Mouse (Mus musculus): ENCODE data around the gene Snx18. TPM values are rescaled to one million over a fixed set of nuclear protein-coding genes. Genes with fewer than 3 reads are reported as not detected.

The Snx18 gene
- polyA plus RNA-seq, 1 experiment from 2014 or later: 44.6 TPM

DNA sequence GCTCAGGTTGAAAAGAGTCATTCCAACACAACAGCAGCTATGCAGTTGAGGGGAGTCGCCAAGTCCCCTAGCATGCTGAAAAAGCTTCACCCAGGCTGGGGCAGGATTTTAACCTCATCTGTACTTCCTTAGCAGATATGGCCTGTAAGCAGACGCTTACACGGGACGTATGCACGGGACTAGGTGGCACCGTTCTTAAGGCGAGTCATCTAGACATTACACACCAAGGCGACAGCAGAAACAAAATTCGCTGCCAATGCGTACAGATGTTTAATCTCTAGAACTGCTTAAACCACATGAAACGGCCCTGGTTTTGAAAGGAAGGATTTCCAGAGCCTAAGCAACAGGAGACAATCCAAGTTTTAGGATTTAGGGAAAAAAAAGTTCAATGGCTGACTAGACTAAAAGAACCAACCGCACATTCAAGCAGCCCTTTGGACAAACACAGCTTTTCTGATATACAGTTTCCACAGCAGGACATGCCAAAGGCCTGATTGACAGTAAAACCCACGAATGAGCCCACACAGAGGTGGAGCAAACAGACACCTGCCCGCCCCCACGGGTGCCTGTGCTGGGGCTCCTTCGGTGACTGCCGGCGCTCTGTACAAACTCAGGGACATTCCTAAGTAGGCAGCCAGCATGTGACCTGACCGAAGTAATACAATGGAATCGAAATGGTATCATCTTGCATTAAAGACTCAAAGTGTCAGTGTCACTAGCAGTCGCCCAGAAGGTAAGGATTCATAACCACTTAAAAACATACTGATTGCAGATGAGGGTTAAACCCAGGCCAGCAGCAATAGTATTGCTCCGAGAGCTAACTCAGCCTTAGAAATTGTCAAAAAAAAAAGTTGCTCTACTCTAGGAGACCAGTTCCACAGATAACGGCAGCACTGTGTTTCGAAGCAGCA is 3.5 kb downstream of the Snx18 start:
- peak overlapping the region; percentile 38; the same call in 1 of the 2 replicates for H3K27ac ChIP-seq
- peak overlapping the region; percentile 94 for H3K4me3 ChIP-seq
- peak overlapping the region; percentile 94 for H3K9ac ChIP-seq
- H3K9me3 ChIP-seq: no peaks in the 10 kb centered on the region
- H3K4me2 ChIP-seq (replicated peaks): peak overlapping the region; percentile 95
- peaks cover 50% of the 10 kb centered on the region for H3K4me1 ChIP-seq
- no peaks in the 10 kb centered on the region for H3K27me3 ChIP-seq
- ATAC-seq (ENCODE audit: insufficient number of reproducible peaks, insufficient read depth, low FRiP score, low TSS enrichment): no peak
- 14% methylated on average over 24 of the region's 24 CpGs for WGBS
- 0 out of 2 replicates have a peak, but pooled peaks cover 6% of the 10 kb centered on the region for H3K36me3 ChIP-seq

DNA sequence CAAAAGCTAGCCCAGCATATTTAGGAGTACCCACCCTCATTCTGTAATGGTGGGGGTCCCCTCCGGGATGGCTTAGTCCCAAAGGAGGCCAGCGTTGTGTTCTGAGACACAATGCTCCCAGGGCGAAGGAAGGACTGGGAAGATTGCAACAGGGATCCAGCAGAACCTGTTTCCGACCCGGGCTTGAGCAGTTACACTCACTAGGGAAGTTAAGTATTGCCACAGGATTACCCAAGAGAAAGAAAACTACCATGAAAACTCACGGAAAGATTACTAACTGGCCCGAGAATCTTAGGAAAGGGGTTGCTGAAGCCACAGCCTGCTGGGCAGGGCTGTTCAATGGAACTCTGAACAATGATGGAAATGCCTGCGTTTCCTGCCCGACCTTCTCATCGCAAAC is 4.5 kb downstream of the Snx18 start:
- H3K27ac ChIP-seq: 0 out of 2 replicates have a peak overlapping the region, but pooled peaks have one; percentile 61
- no peak for ATAC-seq (ENCODE audit: insufficient number of reproducible peaks, insufficient read depth, low FRiP score, low TSS enrichment)
- H3K9me3 ChIP-seq: no peaks in the 10 kb centered on the region
- peaks cover 50% of the 10 kb centered on the region for H3K4me1 ChIP-seq
- 40% methylated on average over 10 of the region's 10 CpGs for WGBS
- 0 out of 2 replicates have a peak, but pooled peaks cover 6% of the 10 kb centered on the region for H3K36me3 ChIP-seq
- H3K27me3 ChIP-seq: no peaks in the 10 kb centered on the region
- peak overlapping the region; percentile 95 for H3K4me2 ChIP-seq (replicated peaks)
- H3K4me3 ChIP-seq: peak overlapping the region; percentile 94
- no peak overlapping the region for H3K9ac ChIP-seq

DNA sequence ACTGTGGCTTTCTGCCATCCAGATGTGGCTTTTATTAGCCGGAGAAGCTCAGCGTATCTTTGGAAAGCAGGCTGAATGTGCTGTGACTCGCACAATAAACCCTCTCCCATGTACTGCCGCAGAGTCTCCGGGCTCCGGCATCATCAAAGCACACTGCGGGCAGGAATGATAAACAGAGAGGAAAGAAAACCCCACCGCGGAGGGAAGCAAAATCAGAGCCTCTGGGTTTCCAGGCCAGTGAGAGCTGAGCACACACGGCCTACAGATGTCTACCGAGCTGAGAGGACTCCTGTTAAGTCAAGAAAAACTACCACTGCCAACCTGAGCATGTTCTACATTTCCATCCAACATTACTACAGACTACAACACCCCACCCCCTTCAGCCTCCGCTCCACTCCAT is 5.0 kb downstream of the Snx18 start:
- WGBS: 13% methylated on average over 12 of the region's 12 CpGs
- Histone ChIP-seq H3K27me3 (no peaks in the 10 kb centered on the region), H3K4me1 (peaks cover 50% of the 10 kb centered on the region), H3K9ac (0 out of 2 replicates have a peak overlapping the region, but pooled peaks have one; percentile 16), H3K4me3 (peak overlapping the region; percentile 94), H3K36me3 (0 out of 2 replicates have a peak, but pooled peaks cover 6% of the 10 kb centered on the region), H3K4me2 (replicated peaks) (peak overlapping the region; percentile 95), H3K9me3 (no peaks in the 10 kb centered on the region), H3K27ac (peak overlapping the region; percentile 61)
- no peak for ATAC-seq (ENCODE audit: insufficient number of reproducible peaks, insufficient read depth, low FRiP score, low TSS enrichment)

DNA sequence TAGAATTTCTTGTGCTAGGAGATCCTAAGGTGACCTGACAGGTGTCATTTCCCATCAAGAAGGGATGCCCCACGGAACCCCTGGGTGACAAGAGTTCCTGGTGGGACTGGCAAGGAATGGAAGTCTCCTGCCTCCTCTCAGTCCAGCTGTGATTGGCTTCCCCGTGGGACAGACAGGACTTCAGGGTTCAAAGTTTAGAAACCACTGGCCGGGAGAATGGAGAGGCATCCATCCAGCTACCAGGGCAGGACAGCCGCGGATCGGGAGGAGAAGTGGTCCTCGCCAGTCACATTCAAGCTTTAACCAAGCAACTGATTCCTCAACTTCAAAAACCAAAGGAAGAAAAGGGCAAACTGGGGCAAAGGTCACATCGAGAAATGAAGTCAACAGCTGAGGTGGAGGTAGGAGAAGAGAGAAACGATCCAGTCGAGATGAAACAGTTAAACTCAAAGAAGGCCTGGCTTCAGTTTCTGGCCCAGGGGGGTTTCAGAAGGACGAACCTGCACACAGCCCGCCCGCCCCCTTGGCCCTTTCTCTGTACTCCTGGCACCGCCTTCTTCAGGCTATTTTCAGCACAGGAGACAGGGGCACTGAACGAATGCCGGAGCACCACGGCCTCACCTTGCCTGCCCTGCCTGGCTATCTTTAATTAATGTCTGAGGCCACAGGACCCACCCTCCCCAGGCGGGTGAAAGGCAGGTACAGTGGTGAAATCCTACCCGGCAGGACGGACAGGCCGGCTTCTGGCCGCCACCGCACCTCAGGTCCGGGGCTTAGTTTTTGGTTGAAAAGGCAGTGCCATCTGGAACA is 6.0 kb downstream of the Snx18 start:
- WGBS: 40% methylated on average over 24 of the region's 24 CpGs
- Histone ChIP-seq H3K9me3 (no peaks in the 10 kb centered on the region), H3K27ac (no peak overlapping the region), H3K4me3 (peak overlapping the region; percentile 94), H3K4me2 (replicated peaks) (peak overlapping the region; percentile 95), H3K4me1 (peaks cover 56% of the 10 kb centered on the region), H3K9ac (no peak overlapping the region; the same call in 1 of the 2 replicates), H3K36me3 (0 out of 2 replicates have a peak, but pooled peaks cover 6% of the 10 kb centered on the region), H3K27me3 (no peaks in the 10 kb centered on the region)
- ATAC-seq (ENCODE audit: insufficient number of reproducible peaks, insufficient read depth, low FRiP score, low TSS enrichment): no peak

DNA sequence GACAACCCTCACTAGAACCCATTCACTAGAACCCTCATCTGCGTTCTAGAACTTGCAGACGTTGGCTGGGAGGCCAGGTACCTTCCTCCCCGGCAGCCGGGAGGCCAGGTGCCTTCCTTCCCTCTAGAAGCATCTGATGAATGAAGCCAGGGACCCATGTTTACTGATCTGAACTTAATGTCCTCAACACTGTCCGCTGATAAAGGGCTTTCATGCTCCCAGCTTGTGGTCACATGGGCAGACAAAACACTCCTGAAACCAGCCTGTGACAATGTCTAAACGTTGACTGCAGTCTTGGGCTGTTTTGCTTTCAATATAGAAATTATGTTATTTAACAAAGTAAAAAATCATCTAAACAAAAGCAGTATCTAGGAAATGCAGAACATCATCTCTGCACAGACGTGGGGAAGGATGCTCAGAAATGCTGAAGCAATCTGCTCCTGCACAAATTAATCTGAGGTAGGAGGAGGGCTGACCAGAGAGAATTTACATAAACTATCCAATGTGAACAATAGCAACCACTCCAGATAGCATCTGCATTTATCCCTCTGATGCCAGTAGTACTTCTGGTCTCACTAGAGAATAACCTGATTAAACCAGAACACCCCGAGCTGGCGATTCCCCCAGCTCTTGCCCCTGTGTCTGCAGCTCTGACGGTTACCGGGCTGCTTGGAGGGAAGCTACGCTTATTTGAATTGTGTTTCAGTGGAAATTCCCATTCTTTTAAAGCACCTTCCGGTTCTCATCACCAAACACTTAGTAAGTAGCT is 7.4 kb downstream of the Snx18 start:
- ATAC-seq (ENCODE audit: insufficient number of reproducible peaks, insufficient read depth, low FRiP score, low TSS enrichment): no peak
- H3K4me3 ChIP-seq: no peak overlapping the region
- no peak overlapping the region for H3K27ac ChIP-seq
- no peaks in the 10 kb centered on the region for H3K9me3 ChIP-seq
- 76% methylated on average over 13 of the region's 13 CpGs for WGBS
- no peak overlapping the region for H3K9ac ChIP-seq
- H3K27me3 ChIP-seq: no peaks in the 10 kb centered on the region
- H3K4me2 ChIP-seq (replicated peaks): no peak overlapping the region
- H3K4me1 ChIP-seq: peaks cover 41% of the 10 kb centered on the region
- 0 out of 2 replicates have a peak, but pooled peaks cover 6% of the 10 kb centered on the region for H3K36me3 ChIP-seq

DNA sequence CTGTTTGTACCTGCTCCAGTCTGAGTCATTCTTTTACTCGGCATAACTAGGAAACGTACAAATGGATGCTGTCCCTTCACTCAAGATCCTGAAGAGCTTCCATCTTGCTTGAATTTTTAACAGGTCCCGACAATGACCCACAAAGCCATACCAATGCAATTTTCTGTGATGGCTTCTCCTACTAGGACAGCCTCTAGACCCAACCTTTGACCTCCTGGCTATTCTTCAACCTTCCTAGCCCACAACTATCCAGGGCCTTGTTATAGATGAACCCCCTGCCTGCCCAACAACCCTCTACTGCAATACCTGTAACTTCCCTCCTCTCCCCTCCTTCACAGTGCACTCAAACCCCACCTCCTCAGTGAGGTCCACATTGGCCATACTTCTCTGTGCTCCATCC is 8.9 kb downstream of the Snx18 start:
- no peak for ATAC-seq (ENCODE audit: insufficient number of reproducible peaks, insufficient read depth, low FRiP score, low TSS enrichment)
- H3K27ac ChIP-seq: no peak overlapping the region
- H3K4me1 ChIP-seq: peaks cover 45% of the 10 kb centered on the region
- no peak overlapping the region for H3K4me2 ChIP-seq (replicated peaks)
- no peak overlapping the region for H3K4me3 ChIP-seq
- no peak overlapping the region for H3K9ac ChIP-seq
- no peaks in the 10 kb centered on the region for H3K27me3 ChIP-seq
- H3K36me3 ChIP-seq: 0 out of 2 replicates have a peak, but pooled peaks cover 6% of the 10 kb centered on the region
- H3K9me3 ChIP-seq: no peaks in the 10 kb centered on the region
- WGBS: 91% methylated on average over 3 of the region's 3 CpGs

DNA sequence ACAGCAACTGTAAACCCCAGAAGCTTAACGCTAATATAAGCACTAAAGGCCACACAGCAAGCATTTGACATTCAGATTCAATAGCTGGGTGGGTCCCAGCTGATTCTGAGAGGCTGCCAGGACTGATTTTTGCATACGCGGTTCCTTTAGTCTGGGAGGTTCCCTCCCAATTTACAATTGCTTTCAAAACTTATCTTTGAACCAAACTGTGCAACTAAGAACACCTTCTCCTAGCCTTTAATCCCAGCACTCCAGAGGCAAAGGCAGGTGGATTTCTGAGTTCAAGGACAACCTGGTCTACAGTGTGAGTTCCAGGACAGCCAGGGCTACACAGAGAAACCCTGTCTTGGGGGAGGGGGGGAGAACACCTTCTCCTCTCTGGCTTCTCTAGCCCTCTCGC is 10.5 kb downstream of the Snx18 start:
- H3K36me3 ChIP-seq: 0 out of 2 replicates have a peak, but pooled peaks cover 6% of the 10 kb centered on the region
- 81% methylated on average over 4 of the region's 4 CpGs for WGBS
- no peak overlapping the region for H3K4me3 ChIP-seq
- no peaks in the 10 kb centered on the region for H3K9me3 ChIP-seq
- no peak overlapping the region for H3K27ac ChIP-seq
- no peak overlapping the region for H3K9ac ChIP-seq
- no peak for ATAC-seq (ENCODE audit: insufficient number of reproducible peaks, insufficient read depth, low FRiP score, low TSS enrichment)
- H3K4me1 ChIP-seq: peaks cover 41% of the 10 kb centered on the region
- H3K4me2 ChIP-seq (replicated peaks): no peak overlapping the region
- no peaks in the 10 kb centered on the region for H3K27me3 ChIP-seq

DNA sequence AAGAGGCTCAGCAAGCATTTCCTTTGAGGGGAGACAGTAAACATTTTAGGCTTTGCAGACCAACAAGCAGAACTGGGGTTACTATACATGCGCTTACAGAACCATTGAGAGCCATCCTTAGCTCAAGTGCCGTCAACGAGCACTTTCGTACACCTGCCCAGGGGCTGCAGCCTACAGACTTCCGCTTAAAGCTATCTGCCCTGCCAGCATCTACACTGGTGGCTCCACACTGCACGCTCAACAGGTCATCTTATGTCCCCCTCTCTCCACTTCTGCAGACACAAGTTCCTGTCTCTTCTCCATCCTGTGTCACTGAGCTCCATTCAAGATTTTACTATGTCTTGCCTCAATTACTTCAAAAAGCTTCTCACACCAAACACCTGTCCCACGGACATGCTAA is 11.0 kb downstream of the Snx18 start:
- H3K9me3 ChIP-seq: no peaks in the 10 kb centered on the region
- H3K36me3 ChIP-seq: 0 out of 2 replicates have a peak, but pooled peaks cover 4% of the 10 kb centered on the region
- no peak overlapping the region for H3K4me2 ChIP-seq (replicated peaks)
- ATAC-seq (ENCODE audit: insufficient number of reproducible peaks, insufficient read depth, low FRiP score, low TSS enrichment): no peak
- peaks cover 37% of the 10 kb centered on the region for H3K4me1 ChIP-seq
- no peaks in the 10 kb centered on the region for H3K27me3 ChIP-seq
- no peak overlapping the region for H3K4me3 ChIP-seq
- H3K9ac ChIP-seq: no peak overlapping the region
- 95% methylated on average over 7 of the region's 7 CpGs for WGBS
- H3K27ac ChIP-seq: no peak overlapping the region

DNA sequence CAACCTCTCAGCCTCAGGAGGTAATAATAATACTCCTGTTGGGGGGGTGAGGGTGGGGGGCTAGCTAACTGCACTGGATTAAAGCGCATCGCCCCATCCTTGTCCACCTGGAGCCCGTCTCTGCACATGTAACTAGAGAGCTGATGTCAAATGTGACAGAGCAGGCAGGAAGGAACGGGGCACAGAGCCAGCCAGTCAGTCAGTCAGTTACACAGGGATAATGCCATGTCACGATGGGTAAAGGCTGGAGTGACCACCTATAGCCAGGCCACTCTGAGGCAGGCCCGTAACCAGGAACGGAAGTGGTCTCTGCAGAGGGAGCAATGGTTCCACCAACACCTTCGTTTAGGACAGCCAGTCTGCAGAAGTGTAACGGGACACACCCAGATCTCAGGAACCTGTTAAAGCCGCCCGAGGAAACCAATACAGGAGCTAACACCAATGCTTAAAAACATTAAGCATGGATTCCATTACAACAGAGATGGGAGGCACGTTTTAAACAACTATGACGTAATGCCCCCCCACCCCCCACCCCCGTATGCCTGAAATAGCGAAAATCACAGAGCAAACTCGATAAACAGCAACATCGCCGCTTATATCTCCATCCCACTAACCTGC is 11.5 kb downstream of the Snx18 start:
- 89% methylated on average over 18 of the region's 18 CpGs for WGBS

DNA sequence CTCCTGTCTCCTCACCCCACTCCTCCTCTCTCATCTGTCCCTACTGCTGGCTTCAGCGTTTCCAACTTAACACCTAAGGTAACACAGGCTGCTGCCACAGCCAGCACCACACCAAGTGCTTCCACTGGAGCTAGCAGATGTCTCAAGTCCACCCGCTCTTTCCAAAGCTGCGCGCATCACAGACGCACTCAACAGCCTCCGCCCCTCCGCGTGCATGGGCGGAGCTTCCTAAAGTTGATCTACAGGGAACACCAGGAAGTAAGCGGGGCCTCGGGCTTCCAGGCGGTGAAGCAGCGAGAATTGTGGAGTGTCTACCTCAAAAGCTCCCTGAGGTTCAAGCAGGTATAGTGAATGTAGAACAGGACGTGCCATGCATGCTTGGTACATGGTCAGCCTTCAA is 12.2 kb downstream of the Snx18 start:
- 89% methylated on average over 14 of the region's 14 CpGs for WGBS
- H3K4me2 ChIP-seq (replicated peaks): no peak overlapping the region
- no peaks in the 10 kb centered on the region for H3K27me3 ChIP-seq
- no peak overlapping the region for H3K27ac ChIP-seq
- no peak for ATAC-seq (ENCODE audit: insufficient number of reproducible peaks, insufficient read depth, low FRiP score, low TSS enrichment)
- H3K4me1 ChIP-seq: peaks cover 27% of the 10 kb centered on the region; the same call in 1 of the 2 replicates
- no peaks in the 10 kb centered on the region for H3K9me3 ChIP-seq
- no peak overlapping the region for H3K4me3 ChIP-seq
- H3K9ac ChIP-seq: no peak overlapping the region
- H3K36me3 ChIP-seq: 0 out of 2 replicates have a peak, but pooled peaks cover 5% of the 10 kb centered on the region

More for the DNA sequence above, 11.5 kb downstream of the Snx18 start:
- Histone ChIP-seq H3K4me1 (peaks cover 32% of the 10 kb centered on the region; the same call in 1 of the 2 replicates), H3K4me2 (replicated peaks) (no peak overlapping the region), H3K4me3 (no peak overlapping the region), H3K9me3 (no peaks in the 10 kb centered on the region), H3K27ac (no peak overlapping the region), H3K27me3 (no peaks in the 10 kb centered on the region), H3K9ac (no peak overlapping the region), H3K36me3 (no peaks in the 10 kb centered on the region)
- no peak for ATAC-seq (ENCODE audit: insufficient number of reproducible peaks, insufficient read depth, low FRiP score, low TSS enrichment)

All from embryonic facial prominence, embryonic 12.5 days (tissue).